In genomic region chr10:81996742-81997536, GRCm38 (mm10) we compare ENCODE assay signal across 8 mouse cellular contexts. TPM values are rescaled to one million over a fixed set of nuclear protein-coding genes. Genes with fewer than 3 reads are reported as not detected.
DNase-seq lines count a peak whose midpoint lies in the region; ATAC-seq and TF ChIP-seq lines count a peak whose summit lies in the region.
"Not testable (repeated sequence)": the region's sequence is repeated elsewhere in the genome, so short reads cannot be mapped to it uniquely, and the experiment has no call there.

No protein-coding gene starts in this region.

- not testable (repeated sequence) for H3K27me3 ChIP-seq in erythroblast, embryonic 14.5 days (ENCODE audit: control insufficient read depth); heart, embryonic 11.5 days (ENCODE audit: control insufficient read depth, insufficient read depth, low read length); kidney, embryonic 14.5 days (ENCODE audit: control insufficient read depth, insufficient read depth, low read length); limb, embryonic 14.5 days (ENCODE audit: control insufficient read depth, insufficient read depth, low read length); midbrain, embryonic 15.5 days (replicated peaks); spleen, adult 2 months (ENCODE audit: control insufficient read depth, insufficient read depth, low read length)

- H3K27ac ChIP-seq in heart, embryonic 11.5 days (ENCODE audit: low read depth, low read length); kidney, embryonic 14.5 days (ENCODE audit: low read depth, low read length); limb, embryonic 14.5 days (replicated peaks; ENCODE audit: low read depth, low read length); spleen, adult 2 months (ENCODE audit: insufficient read depth, low read length): not testable (repeated sequence)
- peak overlapping the region; percentile 72 for H3K27ac ChIP-seq in midbrain, embryonic 15.5 days

- not testable (repeated sequence) for TF ChIP-seq POLR2A in limb, embryonic 14.5 days (IDR thresholded peaks at IDR 0.05; ENCODE audit: borderline replicate concordance, extremely low read depth, insufficient read depth, insufficient read length); spleen, adult 2 months (IDR thresholded peaks at IDR 0.05; ENCODE audit: low read depth, low read length)

- ATAC-seq in heart, embryonic 11.5 days (replicated peaks; ENCODE audit: insufficient number of reproducible peaks, low FRiP score, low TSS enrichment), result peak; percentile 99
- ATAC-seq in kidney, embryonic 14.5 days (ENCODE audit: low FRiP score, low TSS enrichment), result peak; percentile 100
- ATAC-seq in limb, embryonic 14.5 days (ENCODE audit: low FRiP score, low read depth), result peak; percentile 99
- ATAC-seq in midbrain, embryonic 15.5 days (replicated peaks), result peak; percentile 100

- peak; percentile 91 for DNase-seq in CD4-positive helper T cell, adult 2 months (ENCODE audit: low read depth, low spot score)
- DNase-seq in brain, embryonic 18.5 days (ENCODE audit: low read depth, low spot score), result peak; percentile 72
- peak; percentile 89 for DNase-seq in limb, embryonic 14.5 days (ENCODE audit: low spot score)
- DNase-seq in spleen, adult 2 months (ENCODE audit: low read depth in 1 of 2, low spot score in 2 of 2), result peak; percentile 65 to 75

- WGBS in heart, embryonic 11.5 days (ENCODE audit: insufficient replicate concordance), result 2% methylated on average over 12 of the region's 48 CpGs
- 2% methylated on average over 12 of the region's 48 CpGs for WGBS in kidney, embryonic 14.5 days
- 3% methylated on average over 11 of the region's 48 CpGs for WGBS in limb, embryonic 14.5 days
- 2% methylated on average over 14 of the region's 48 CpGs for WGBS in midbrain, embryonic 15.5 days
- 2% methylated on average over 14 of the region's 48 CpGs for WGBS in spleen, adult 2 months

- H3K9ac ChIP-seq in heart, embryonic 11.5 days (ENCODE audit: low read depth, low read length); kidney, embryonic 14.5 days (ENCODE audit: low read depth, low read length); limb, embryonic 14.5 days (ENCODE audit: low read depth, low read length, severe bottlenecking); midbrain, embryonic 15.5 days: not testable (repeated sequence)

- H3K9me3 ChIP-seq in erythroblast, embryonic 14.5 days (ENCODE audit: control insufficient read depth, low read length); heart, embryonic 11.5 days (replicated peaks; ENCODE audit: control insufficient read depth, low read length); kidney, embryonic 14.5 days (ENCODE audit: control insufficient read depth, low read length); limb, embryonic 14.5 days (ENCODE audit: control insufficient read depth, low read length); midbrain, embryonic 15.5 days: not testable (repeated sequence)

- H3K4me1 ChIP-seq in erythroblast, embryonic 14.5 days (ENCODE audit: control insufficient read depth); heart, embryonic 11.5 days (ENCODE audit: control insufficient read depth, insufficient read depth, low read length); kidney, embryonic 14.5 days (ENCODE audit: control insufficient read depth, insufficient read depth, low read length); limb, embryonic 14.5 days (ENCODE audit: control insufficient read depth, insufficient read depth, low read length); midbrain, embryonic 15.5 days; spleen, adult 2 months (ENCODE audit: control insufficient read depth, insufficient read depth, insufficient read length): not testable (repeated sequence)

- H3K4me3 ChIP-seq in erythroblast, embryonic 14.5 days (replicated peaks), result peak overlapping the region; percentile 61
- H3K4me3 ChIP-seq in heart, embryonic 11.5 days (ENCODE audit: low read depth, low read length), result peak overlapping the region; percentile 38
- peak overlapping the region; percentile 32 for H3K4me3 ChIP-seq in kidney, embryonic 14.5 days (ENCODE audit: low read length)
- H3K4me3 ChIP-seq in limb, embryonic 14.5 days (replicated peaks; ENCODE audit: low read length), result peak overlapping the region; percentile 34
- H3K4me3 ChIP-seq in midbrain, embryonic 15.5 days, result peak overlapping the region; percentile 39
- peak overlapping the region; percentile 2; the same call in 1 of the 2 replicates for H3K4me3 ChIP-seq in spleen, adult 2 months (ENCODE audit: extremely low read depth, insufficient read depth, insufficient read length)

- peak overlapping the region; percentile 56 for H3K4me2 ChIP-seq in heart, embryonic 11.5 days
- peak overlapping the region; percentile 35 for H3K4me2 ChIP-seq in kidney, embryonic 14.5 days (replicated peaks; ENCODE audit: low read depth, low read length)
- peak overlapping the region; percentile 37; the same call in 1 of the 2 replicates for H3K4me2 ChIP-seq in limb, embryonic 14.5 days (replicated peaks; ENCODE audit: low read depth, low read length, severe bottlenecking)
- H3K4me2 ChIP-seq in midbrain, embryonic 15.5 days, result peak overlapping the region; percentile 48

- not testable (repeated sequence) for TF ChIP-seq CTCF in spleen, adult 2 months (IDR thresholded peaks at IDR 0.05; ENCODE audit: extremely low read depth, insufficient read depth, insufficient read length, insufficient replicate concordance)

- H3K36me3 ChIP-seq in erythroblast, embryonic 14.5 days (ENCODE audit: control insufficient read depth); heart, embryonic 11.5 days (ENCODE audit: control insufficient read depth, insufficient read depth, low read length); kidney, embryonic 14.5 days (ENCODE audit: control insufficient read depth, insufficient read depth, low read length); limb, embryonic 14.5 days (ENCODE audit: control insufficient read depth, insufficient read depth, low read length); spleen, adult 2 months (ENCODE audit: control insufficient read depth, insufficient read depth, low read length): not testable (repeated sequence)
- H3K36me3 ChIP-seq in midbrain, embryonic 15.5 days (replicated peaks), result peaks cover 11% of the 10 kb centered on the region

RNA-seq across cellular contexts. Expression of gene Zfp873, which starts 51.0 kb away (rescaled TPM):
- 0.02 TPM in 1 of 2 replicates, not detected in the other for polyA plus RNA-seq in erythroblast, embryonic 14.5 days (2012)
- 10.6 and 11.4 TPM in 2 replicates for polyA plus RNA-seq in heart, embryonic 11.5 days (2014; fragmentation: Nextera tagmentation; extraction: Ambion mirVana)
- 16.9 and 17.4 TPM in 2 replicates for polyA plus RNA-seq in kidney, embryonic 14.5 days (2014; fragmentation: Nextera tagmentation; extraction: Ambion mirVana)
- polyA plus RNA-seq in limb, embryonic 14.5 days (2012; rRNA removed), result 5.8 and 8.6 TPM in 2 replicates
- 10.5 and 13.3 TPM in 2 replicates for polyA plus RNA-seq in limb, embryonic 14.5 days (2014; fragmentation: Nextera tagmentation; extraction: Ambion mirVana)
- polyA plus RNA-seq in midbrain, embryonic 15.5 days (2015; fragmentation: Nextera tagmentation; extraction: Ambion mirVana), result 17.3 and 17.8 TPM in 2 replicates
- polyA plus RNA-seq in spleen, adult 2 months (2012; rRNA removed), result 0.99 and 1.4 TPM in 2 replicates

Comparison
In these comparisons a context has a peak if more than half of its experiments do, and no peak if none do; other contexts are left out.
1. H3K4me3 ChIP-seq: peak in every context shown above with its lines; median percentile 61 in erythroblast, embryonic 14.5 days; 39 in midbrain, embryonic 15.5 days; 38 in heart, embryonic 11.5 days; 34 in limb, embryonic 14.5 days; 32 in kidney, embryonic 14.5 days; 2 in spleen, adult 2 months.